Mouse (Mus musculus): ENCODE results near the gene Zfp992.
A peak's percentile ranks its signal among the peaks of the same experiment; 100 is the strongest.
"Not testable (repeated sequence)": the region's sequence is repeated elsewhere in the genome, so short reads cannot be mapped to it uniquely, and the experiment has no call there.

Gene Zfp992

DNA sequence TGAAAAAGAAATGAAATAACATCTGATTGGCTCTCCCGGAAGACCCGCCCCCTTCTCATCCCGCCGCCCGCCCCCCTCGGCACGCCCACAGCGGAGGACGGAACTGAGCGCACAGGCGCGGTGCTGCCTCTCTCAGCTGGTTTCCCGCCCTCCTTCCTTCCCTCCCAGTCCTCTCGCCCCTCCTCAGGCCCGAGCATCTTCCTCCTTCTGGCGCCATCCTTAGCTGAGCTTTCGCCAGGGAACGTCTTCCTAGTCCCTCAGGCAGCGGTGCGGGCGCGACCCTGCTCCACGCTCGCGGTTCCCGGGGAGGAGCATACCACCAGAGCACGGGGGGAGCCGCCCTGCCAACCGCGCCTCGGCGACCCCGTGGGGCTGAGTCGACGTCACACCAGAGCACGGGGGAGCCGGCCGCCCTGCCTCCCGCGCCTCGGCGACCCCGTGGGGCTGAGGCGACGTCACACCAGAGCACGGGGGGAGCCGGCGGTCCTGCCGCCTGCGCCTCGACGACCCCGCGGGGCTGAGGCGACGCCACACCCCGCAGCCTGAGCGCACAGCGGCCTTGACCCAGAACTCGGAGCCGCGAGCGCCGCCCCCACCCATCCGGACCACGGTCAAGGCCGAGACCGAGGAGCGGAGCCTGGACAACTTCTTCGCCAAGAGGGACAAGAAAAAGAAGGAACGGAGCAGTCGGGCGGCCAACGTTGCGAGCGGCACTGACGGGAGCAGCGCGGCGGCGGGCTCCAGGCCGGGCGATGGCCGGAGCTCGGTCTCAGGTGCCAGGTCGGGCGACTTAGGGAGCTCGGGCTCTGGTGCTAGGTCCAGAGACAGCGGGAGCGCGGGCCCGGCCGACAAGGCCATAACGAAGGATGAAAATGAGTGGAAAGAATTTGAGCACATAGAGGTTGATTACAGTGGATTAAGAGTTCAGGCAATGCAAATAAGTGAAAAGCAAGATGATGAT lies 26.2 kb downstream of the Zfp992 start:
- not testable (repeated sequence) for DNase-seq (ENCODE audit: low spot score)

DNA sequence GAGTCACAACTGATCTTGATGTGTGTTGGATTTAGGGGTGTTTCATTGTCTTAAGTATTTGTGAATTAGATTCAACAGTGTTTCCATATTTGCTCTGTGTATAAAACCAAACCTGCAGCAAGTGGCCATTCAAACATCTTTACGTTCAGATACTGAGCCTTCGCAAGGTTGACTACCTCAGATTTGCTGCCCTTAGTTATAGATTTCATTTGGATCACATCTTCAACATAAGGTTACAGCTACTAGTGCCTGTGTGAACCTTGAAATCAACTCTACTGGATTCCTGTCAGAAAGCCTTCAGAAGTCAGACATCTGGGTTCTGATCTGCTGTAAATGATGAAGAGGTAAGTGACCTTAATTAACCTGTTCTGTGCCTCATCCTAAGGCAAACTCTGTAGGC lies 27.4 kb downstream of the Zfp992 start:
- not testable (repeated sequence) for DNase-seq (ENCODE audit: low spot score)

DNA sequence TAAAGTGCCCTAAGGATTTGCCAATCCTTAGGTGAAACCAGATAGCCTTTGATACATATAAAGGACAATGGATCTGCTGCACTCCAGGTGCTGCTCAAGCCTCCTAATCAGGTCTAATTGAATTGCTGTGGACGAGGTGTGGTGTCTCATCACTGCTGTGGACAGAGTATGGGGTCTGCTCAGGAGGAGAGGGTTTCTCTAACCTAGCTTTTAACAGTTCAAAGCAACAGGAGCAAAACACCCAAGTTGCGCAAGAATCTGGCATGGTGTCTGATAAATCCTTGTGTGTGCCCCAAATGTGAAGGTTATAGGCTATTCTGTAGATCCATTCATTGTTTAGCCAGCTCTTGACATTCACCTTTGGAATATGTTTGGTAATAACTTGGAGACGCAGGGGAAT lies 28.1 kb downstream of the Zfp992 start:
- not testable (repeated sequence) for DNase-seq (ENCODE audit: low spot score)

DNA sequence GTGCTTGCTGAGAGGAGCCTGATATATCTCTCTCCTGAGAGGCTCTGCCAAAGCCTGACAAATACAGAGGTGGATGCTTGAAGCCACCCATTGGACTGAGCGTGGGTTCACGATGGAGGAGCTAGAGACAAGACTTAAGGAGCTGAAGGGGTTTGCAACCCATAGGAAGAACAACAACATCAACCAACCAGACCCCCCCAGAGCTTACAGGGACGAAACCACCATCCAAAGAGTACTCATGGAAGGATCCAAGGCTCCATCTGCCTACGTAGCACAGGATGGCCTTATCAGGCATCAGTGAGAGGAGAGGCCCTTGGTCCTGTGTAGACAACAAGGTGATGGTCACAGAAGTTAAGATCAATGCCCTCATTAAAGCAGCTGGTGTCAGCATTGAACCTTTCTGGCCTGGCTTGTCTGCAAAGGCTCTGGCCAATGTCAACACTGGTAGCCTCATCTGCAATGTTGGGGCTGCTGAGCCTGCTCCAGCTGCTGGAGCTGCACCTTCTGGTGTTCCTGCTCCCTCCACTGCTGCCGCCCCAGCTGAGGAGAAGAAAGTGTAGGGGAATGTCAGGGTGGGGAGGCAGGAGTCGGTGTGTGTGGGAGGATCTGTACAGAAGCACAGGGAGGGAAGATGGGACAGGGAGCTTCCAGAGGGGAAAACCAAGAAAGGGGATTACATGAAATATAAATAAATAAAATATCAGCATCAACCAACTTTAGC lies 31.7 kb downstream of the Zfp992 start:
- DNase-seq (ENCODE audit: low spot score), result not testable (repeated sequence)

DNA sequence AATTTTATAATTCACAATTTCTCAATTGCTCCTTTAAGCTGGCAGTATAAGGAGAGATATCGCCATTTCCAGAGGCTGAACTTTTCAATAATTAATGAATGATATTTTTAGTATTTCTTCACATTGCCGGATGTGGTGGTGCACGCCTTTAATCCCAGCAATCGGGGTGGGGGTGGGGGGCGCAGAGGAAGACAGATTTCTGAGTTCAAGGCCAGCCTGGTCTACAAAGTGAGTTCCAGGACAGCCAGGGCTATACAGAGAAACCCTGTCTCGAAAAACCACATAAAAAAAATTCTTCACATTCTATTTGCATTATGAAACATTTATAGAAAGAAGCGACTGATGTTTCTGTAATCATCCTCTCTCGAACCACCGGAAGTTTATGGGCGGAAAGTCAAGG lies 33.7 kb downstream of the Zfp992 start:
- not testable (repeated sequence) for DNase-seq (ENCODE audit: low spot score)

DNA sequence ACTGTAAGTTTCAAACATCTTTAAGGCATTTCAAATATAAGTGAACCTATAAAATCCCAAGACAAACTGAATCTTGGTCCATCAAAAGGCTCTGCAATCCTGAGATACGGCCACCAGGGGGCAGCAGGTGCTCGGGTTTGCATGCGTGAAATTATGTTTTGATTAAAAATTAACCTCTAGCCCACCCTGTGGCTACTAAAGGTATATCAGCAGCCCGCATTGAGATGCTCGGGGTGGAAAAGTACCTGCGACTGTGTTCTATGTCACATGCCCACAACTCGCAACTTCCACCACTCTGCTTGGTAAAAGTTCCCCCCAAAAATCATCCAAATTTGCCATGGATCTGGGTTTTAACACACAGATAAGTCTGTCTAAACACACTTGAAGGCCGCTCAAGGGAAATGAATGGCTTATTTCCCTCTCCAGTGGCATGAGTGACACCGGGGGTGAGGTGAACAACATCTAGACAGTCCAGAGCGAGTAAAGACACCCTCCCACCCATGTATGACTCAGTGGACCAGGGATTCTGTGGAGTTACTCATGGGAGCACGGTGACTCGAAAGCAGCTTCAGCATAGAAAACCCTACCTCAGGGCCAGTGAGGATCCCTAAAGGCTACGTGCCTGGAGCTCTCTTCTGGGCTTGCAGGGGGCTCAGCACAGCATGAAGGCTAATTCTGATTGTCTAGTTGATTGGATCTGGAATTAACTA lies 34.9 kb downstream of the Zfp992 start:
- not testable (repeated sequence) for DNase-seq (ENCODE audit: low spot score)

DNA sequence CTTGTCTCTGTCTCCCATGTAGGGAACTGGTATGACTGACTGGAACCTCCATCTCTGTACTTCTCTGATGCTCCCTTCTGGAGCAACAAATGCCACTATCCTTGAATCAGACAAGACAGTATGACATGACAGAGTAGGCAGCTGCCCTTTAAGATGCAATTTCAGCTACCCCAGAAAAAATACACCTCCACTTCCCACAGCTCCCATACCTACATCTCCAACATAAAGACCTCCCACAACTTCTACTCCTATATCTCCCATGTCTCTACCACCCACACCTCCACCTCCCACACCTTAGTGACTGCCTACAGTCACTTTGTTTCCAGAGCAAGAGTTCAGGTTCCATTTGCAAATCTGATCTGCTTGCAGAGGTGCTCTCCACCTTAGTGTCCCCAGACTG lies 35.9 kb downstream of the Zfp992 start:
- not testable (repeated sequence) for DNase-seq (ENCODE audit: low spot score)

DNA sequence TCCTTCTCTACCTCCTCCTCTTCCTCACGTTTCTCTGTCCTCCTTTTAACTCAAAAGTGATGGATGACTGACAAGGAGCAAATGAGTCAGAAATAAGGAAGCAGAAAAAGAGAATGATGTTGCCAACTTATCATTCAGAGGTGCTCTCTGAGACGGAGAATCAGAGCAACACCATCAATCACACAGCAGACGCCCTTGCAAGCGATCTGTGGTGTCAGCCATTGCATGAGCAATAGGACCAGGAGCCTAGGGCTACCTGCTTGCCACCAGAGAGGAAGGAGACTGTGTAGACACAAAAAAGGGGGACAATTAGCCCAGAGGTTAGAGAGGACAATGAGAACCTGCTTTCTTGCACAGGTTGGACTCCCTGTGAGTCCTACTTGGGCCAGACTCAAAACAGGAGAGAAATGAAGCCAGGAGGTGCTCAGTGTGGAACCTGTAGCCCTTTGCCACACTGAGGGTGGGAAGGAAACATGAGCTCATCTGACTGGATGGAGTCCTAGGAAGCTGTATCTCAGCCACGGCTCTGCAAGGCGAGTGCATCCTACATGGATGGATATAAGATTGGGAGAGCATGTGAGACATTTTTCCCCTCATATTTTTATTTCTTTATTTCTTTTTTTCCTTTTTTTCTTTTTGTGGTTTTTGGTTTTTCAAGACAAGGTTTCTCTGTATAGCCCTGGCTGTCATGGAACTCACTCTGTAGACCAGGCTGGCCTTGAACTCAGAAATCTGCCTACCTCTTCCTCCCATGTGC lies 36.5 kb downstream of the Zfp992 start:
- DNase-seq (ENCODE audit: low spot score), result not testable (repeated sequence)

DNA sequence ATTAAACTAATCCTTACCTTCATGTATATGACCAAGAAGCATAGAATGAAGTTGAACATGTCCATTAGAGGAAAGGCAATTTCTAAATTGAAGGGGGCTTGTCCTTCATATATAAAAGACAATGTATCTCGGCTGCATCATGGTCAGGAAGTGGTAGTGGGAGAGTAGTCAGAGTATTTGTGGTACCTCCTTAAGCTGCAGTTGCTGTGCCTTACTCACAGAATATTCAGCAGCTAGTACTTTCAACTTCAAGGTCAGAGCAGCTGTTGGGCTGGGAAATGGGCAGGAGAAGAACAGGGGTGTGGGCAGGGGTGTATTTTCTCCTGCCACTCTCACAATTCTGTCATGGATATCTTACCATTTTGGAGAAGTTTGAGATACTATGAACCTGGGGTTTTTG lies 37.9 kb downstream of the Zfp992 start:
- not testable (repeated sequence) for DNase-seq (ENCODE audit: low spot score)

DNA sequence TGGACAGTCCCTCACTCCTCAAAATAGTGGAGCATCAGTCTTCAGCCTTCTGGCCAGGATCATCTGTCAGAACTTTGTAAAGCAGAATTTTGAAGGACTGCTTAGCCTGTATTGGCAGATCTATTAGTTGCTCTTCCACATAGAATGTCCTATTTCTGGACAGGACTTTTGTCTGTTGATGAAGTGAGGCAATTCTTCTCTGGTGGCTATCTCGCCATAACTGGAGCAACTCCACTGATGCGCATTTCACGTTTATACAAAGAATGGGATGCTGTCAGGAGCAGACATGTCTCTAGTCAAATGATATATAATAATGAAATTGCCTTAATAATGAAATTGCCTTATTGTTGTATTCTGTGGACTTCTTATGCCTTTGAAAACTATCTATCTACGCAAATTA lies 40.4 kb downstream of the Zfp992 start:
- not testable (repeated sequence) for DNase-seq (ENCODE audit: low spot score)

DNA sequence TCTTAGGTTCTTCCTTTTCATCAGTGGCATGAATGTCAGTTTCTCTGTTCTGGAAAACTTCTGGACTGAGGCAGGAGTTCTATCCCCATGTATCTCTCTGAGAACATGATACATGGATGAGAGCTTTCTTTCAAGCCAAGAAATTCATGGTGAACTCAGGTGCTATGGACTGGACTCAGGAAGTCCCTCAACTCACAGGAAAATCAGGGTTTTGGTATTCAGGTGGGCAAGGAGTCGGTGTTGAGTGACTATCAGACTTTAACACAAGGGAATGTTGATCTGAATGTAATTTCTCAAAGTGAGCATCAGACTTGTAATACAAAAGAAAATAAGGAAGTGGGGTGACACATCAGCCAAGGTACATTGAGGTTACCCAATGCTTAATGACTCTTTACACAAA lies 43.2 kb downstream of the Zfp992 start:
- DNase-seq (ENCODE audit: low spot score), result not testable (repeated sequence)

DNA sequence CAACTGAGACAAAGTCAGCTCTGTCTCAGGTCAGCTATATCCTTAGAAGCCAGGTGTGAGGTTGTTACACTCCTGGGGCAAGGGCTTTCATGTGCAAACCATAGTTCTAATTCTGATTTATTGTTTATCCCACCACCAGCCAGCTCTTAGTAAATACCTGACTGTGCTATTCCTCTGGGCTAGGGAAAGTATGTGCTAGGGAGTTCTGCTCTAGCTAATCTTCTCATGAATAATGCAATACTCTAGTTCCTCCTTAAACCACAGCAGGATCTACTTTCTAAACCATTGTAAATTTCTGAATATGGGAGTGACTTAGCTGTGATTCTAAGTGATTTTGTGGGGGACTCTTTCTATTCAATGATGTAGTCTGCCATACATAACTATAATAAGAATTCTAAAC lies 43.6 kb downstream of the Zfp992 start:
- no peak for DNase-seq (ENCODE audit: low spot score)

DNA sequence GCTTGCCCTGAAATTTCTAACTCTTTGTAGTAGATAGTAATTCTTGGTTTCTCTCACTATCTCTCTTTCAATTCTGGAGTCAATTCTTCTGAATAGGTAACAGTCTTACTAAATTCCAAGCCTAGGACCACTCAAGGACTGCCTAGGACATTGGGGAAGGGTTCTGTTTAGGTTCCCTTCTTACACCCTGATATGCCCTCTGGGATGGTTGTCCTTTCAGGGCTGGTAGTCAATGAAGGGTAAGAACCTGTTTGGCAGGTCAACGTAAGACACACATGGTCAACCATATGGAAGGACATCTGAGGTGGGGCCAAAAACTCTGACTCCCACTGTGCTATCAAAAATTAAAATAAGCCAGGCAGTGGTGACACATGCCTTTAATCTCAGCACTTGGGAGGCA lies 44.0 kb downstream of the Zfp992 start:
- peak; percentile 6 for DNase-seq (ENCODE audit: low spot score)

DNA sequence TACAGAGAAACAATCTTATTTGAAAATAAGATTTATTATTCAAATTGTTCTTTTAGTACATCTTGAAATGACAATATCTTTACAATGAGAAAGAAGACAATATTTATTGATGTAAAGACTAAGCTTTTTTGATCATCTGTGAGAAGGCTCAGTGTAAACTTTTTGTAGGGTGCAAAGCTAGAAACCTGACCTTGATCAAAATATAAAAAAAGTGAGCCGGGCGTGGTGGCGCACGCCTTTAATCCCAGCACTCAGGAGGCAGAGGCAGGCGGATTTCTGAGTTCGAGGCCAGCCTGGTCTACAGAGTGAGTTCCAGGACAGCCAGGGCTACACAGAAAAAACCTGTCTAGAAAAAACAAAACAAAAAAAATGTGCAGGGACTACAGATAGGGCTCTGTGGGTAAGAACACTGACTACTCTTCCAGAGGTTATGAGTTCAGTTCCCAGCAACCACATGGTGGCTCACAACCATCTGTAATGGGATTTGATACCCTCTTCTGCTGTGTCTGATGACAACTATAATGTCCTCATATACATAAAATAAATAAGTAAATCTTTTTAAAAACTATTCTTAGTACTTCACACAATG lies 44.6 kb downstream of the Zfp992 start:
- DNase-seq (ENCODE audit: low spot score), result not testable (repeated sequence)

DNA sequence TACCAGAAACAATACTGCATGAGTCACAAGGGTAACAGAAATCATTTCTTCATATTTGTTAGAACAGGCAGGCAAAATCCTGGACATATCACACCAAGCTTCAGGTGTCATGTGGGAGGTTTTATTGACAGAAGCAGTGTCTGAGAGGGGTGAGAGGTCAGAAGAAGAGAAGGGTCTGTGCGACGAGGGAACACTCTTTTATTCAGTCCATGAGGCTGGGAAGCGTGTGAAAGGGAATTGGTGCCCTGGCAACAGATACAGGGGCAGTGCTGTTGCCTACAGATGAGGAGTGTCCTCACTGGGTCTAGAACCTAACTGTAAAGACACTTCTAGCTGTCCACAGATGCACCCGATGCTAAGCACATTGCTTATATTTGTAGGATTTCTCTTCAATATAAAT lies 46.2 kb downstream of the Zfp992 start:
- DNase-seq (ENCODE audit: low spot score), result no peak

DNA sequence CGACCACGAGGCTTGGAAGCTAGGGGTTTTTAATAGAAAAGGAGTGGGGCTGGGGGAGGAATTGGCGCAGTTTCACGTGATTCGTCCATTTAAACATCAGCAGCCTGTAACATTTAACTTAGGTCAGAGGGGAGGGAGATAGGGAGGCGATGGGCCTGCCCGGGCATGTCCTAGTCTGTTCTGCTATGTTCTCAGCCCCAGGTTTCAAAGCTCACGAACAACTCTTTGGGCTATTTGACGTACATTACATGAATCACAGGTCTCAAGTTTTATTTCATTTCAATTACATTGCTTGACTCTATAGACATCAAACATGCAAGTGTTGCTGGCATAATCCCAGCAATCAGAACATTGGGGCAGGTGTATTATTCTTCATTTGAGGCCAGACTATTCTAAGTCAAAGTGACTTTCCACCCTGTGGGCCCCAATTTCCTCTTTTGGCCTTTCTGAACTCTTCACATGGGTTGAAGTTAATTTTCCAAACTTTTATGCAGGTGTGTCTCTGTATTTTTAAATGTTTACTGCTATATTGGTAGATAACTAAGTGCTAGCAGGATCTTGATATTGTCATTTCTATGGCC lies 49.0 kb downstream of the Zfp992 start:
- DNase-seq (ENCODE audit: low spot score), result not testable (repeated sequence)

DNA sequence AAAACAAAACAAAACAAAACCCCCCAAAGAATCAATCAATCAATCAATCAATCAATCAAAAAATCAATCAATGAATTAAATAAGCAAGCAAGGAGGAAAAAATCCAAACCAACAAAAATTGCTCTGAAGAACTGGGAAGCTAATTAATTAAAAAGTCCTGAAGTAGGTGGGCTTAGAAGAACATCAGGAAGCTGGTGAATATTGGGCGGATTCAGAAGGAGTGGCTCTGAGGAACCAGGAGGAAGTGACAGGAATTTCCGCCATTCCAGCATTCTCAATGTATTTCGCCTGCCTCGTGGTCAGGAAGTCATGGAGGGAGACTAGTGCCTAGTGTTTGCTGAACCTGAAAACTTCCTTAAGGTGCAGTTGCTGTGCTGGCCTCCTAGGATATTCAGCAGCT lies 52.9 kb downstream of the Zfp992 start, which contains the start of gene Zfp981:
Zfp981 (plus strand) TSS at position 301 of the 400 bp plus-strand sequence.
- DNase-seq (ENCODE audit: low spot score), result not testable (repeated sequence)

DNA sequence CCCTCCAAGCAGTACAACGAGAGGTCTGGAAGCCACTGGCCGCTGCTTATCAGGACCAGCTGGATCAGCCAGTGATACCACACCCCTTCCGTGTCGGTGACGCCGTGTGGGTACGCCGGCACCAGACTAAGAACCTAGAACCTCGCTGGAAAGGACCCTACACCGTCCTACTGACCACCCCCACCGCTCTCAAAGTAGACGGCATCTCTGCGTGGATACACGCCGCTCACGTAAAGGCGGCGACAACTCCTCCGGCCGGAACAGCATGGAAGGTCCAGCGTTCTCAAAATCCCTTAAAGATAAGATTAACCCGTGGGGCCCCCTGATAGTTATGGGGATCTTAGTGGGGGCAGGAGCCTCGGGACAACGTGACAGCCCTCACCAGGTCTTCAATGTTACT lies 60.2 kb downstream of the Zfp992 start:
- not testable (repeated sequence) for DNase-seq (ENCODE audit: low spot score)

DNA sequence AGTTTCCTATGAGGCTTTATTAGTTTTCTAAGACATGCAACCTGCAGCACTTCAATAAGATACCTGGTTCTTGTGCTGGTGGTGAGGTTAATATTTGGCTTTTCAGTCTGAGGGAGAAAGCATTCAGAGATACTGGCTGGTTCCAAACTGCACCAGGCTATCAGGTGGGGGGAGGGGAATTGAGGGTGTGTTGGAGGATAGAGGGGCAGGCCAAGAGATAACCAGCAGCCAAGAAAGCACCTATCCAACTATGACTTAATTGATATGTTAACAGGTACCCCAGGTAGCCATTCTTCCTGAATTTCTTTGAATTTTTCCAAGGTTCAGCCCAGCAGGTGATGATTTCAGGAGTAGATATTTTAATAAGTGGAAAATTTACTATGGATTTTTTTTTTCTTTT lies 63.0 kb downstream of the Zfp992 start:
- not testable (repeated sequence) for DNase-seq (ENCODE audit: low spot score)

DNA sequence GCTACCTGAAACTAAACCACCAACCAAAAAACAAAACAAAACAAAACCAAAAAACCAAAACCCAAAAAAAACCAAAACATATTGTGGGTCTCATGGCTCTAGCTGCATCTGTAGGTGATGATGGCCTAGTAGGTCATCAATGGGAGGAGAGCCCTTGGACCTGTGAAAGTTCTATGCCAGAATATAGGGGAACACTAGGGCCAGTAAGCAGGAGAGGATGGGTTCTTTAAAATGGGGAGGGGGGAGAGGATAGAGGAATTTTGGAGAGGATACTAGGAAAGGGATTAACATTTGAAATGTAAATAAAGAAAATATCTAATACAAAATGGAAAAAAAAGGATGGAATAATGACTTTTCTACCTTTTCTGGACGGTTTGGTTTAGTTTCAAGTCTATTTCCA lies 67.7 kb downstream of the Zfp992 start:
- no peak for DNase-seq (ENCODE audit: low spot score)

DNA sequence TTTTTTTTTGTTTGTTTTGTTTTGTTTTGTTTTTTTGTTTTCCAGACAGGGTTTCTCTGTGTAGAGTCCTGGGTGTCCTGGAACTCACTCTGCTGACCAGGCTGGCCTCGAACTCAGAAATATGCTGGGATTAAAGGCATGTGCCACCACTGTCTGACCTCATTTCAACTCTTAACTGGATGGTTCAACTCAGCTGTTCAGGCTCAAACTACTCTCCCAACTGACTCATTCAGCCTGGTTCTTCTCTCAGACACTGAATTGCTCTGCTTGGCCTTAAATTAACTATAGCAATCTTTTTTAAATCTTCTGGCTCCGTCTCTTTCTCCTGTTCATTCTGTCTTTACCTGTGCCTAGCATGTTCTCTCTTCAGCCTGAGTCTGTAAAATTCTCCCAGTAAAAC lies 68.3 kb downstream of the Zfp992 start:
- DNase-seq (ENCODE audit: low spot score), result not testable (repeated sequence)
